In the genomic region with DNA sequence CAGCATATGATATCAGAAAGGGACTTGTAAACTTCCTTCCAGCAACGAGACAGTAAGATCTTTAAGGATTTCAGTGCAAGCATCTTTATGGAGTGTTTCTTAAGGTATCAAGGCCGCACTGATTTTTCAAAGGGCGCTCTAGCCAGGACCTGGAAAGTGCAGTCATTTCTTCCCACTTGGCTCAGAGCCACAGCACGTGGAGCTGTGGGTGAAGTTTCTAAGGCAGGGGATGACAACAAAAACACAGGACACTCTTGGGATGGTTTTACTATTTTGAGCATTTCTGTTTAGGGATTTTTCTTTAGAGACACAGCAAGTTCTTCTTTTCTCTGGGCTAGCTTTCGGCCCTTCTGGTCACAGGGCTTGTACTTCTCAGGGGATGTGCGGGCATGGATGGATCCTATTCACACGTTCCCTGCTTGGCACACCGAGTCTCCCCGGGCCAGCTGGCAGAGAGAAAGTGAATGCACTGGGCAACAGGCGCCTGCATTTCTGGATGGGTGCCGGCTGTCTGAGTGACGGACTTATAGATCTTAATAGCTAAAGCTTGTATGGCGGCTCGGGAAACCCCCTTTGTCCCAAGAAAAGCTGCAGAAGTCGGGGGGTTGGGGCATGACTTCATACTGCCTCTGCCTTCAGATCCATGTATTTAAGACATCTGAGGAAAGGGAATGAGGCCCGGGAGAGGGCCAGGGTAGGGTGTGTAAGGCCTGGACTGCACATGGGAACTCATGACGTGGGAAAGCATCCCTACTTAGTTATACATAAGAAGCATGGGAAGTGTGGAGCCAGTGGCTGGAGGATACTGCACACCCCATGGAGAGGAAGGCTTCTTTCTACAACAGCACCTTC, we compare ENCODE assay signal across 9 mouse cellular contexts.
DNase-seq lines count a peak whose midpoint lies in the region; ATAC-seq and TF ChIP-seq lines count a peak whose summit lies in the region.
"Had no signal": no experiment of that assay in that cellular context is flagged by ENCODE, and none has a peak within 500 bp of the region (broad histone marks: within the 10 kb centered on the region; RNA-seq: fewer than 3 reads in every experiment).

No protein-coding gene starts in this region.

- H3K4me2 ChIP-seq in hindbrain, embryonic 12.5 days (replicated peaks), result no peak overlapping the region
- no peak overlapping the region for H3K4me2 ChIP-seq in heart, embryonic 15.5 days
- H3K4me2 ChIP-seq in intestine, embryonic 15.5 days (replicated peaks), result no peak overlapping the region
- H3K4me2 ChIP-seq: liver, embryonic 13.5 days had no signal

- no peaks in the 10 kb centered on the region for H3K9me3 ChIP-seq in hindbrain, embryonic 12.5 days (replicated peaks)
- H3K9me3 ChIP-seq in hindbrain, embryonic 10.5 days, result no peaks in the 10 kb centered on the region
- H3K9me3 ChIP-seq in heart, embryonic 15.5 days (replicated peaks), result no peaks in the 10 kb centered on the region
- H3K9me3 ChIP-seq in intestine, embryonic 15.5 days, result no peaks in the 10 kb centered on the region
- H3K9me3 ChIP-seq: liver, embryonic 13.5 days had no signal

- H3K27me3 ChIP-seq in hindbrain, embryonic 12.5 days, result no peaks in the 10 kb centered on the region
- no peaks in the 10 kb centered on the region for H3K27me3 ChIP-seq in hindbrain, embryonic 10.5 days (ENCODE audit: insufficient read depth, poor library complexity, severe bottlenecking)
- no peaks in the 10 kb centered on the region for H3K27me3 ChIP-seq in thymus, adult 2 months (ENCODE audit: control insufficient read depth, insufficient read depth, low read length)
- H3K27me3 ChIP-seq in heart, embryonic 15.5 days, result no peaks in the 10 kb centered on the region
- H3K27me3 ChIP-seq in intestine, embryonic 15.5 days (replicated peaks), result no peaks in the 10 kb centered on the region
- H3K27me3 ChIP-seq: liver, embryonic 13.5 days had no signal

- TF ChIP-seq POLR2A in thymus, adult 2 months (IDR thresholded peaks at IDR 0.05; ENCODE audit: control insufficient read depth, extremely low read depth, insufficient read depth, low read length, poor library complexity), result no peak

- H3K36me3 ChIP-seq in hindbrain, embryonic 12.5 days, result no peaks in the 10 kb centered on the region
- no peaks in the 10 kb centered on the region for H3K36me3 ChIP-seq in hindbrain, embryonic 10.5 days
- no peaks in the 10 kb centered on the region for H3K36me3 ChIP-seq in thymus, adult 2 months (ENCODE audit: control insufficient read depth, insufficient read depth, low read length)
- no peaks in the 10 kb centered on the region for H3K36me3 ChIP-seq in heart, embryonic 15.5 days
- no peaks in the 10 kb centered on the region for H3K36me3 ChIP-seq in intestine, embryonic 15.5 days
- H3K36me3 ChIP-seq: liver, embryonic 13.5 days had no signal

- peak overlapping the region; percentile 7; the same call in 1 of the 2 replicates for H3K27ac ChIP-seq in hindbrain, embryonic 12.5 days
- H3K27ac ChIP-seq in hindbrain, embryonic 10.5 days, result no peak overlapping the region
- H3K27ac ChIP-seq in thymus, adult 2 months (ENCODE audit: control insufficient read depth, insufficient read depth, low read length), result 0 out of 2 replicates have a peak overlapping the region, but pooled peaks have one; percentile 18
- peak overlapping the region; percentile 4; the same call in 1 of the 2 replicates for H3K27ac ChIP-seq in heart, embryonic 15.5 days
- no peak overlapping the region for H3K27ac ChIP-seq in intestine, embryonic 15.5 days
- H3K27ac ChIP-seq: liver, embryonic 13.5 days had no signal

- ATAC-seq in hindbrain, embryonic 12.5 days (ENCODE audit: low FRiP score), result no peak
- ATAC-seq in heart, embryonic 15.5 days (replicated peaks; ENCODE audit: insufficient number of reproducible peaks, insufficient read depth, low FRiP score, low read depth), result no peak
- ATAC-seq in intestine, embryonic 15.5 days, result no peak

- H3K4me1 ChIP-seq in hindbrain, embryonic 12.5 days, result peaks cover 66% of the 10 kb centered on the region
- H3K4me1 ChIP-seq in hindbrain, embryonic 10.5 days (replicated peaks), result peaks cover 58% of the 10 kb centered on the region
- H3K4me1 ChIP-seq in thymus, adult 2 months (replicated peaks; ENCODE audit: control insufficient read depth, insufficient read depth, low read length), result no peaks in the 10 kb centered on the region
- H3K4me1 ChIP-seq in heart, embryonic 15.5 days (replicated peaks), result peaks cover 46% of the 10 kb centered on the region
- H3K4me1 ChIP-seq in intestine, embryonic 15.5 days (replicated peaks), result peaks cover 25% of the 10 kb centered on the region; the same call in 1 of the 2 replicates
- H3K4me1 ChIP-seq: liver, embryonic 13.5 days had no signal

- 78% methylated on average over 17 of the region's 17 CpGs for WGBS in hindbrain, embryonic 12.5 days
- 83% methylated on average over 17 of the region's 17 CpGs for WGBS in hindbrain, embryonic 10.5 days
- WGBS in thymus, adult 2 months, result 88% methylated on average over 17 of the region's 17 CpGs
- WGBS in heart, embryonic 15.5 days, result 54% methylated on average over 17 of the region's 17 CpGs
- 66% methylated on average over 17 of the region's 17 CpGs for WGBS in intestine, embryonic 15.5 days

- DNase-seq in hindbrain, embryonic 10.5 days (ENCODE audit: low spot score), result no peak
- DNase-seq in thymus, adult 2 months, result no peak
- no peak for DNase-seq in thymus, adult 18-20 months
- no peak for DNase-seq in c-Kit-positive CD71-positive TER-119-positive erythroid progenitor cells, embryonic 14.5 days (ENCODE audit: low spot score)
- DNase-seq in layer of hippocampus, adult 11-12 months (ENCODE audit: low spot score), result no peak
- DNase-seq: liver, embryonic 13.5 days had no signal

- H3K4me3 ChIP-seq in hindbrain, embryonic 12.5 days, result no peak overlapping the region
- H3K4me3 ChIP-seq in hindbrain, embryonic 10.5 days, result no peak overlapping the region
- no peak overlapping the region for H3K4me3 ChIP-seq in thymus, adult 2 months (ENCODE audit: control insufficient read depth, insufficient read depth, low read length)
- H3K4me3 ChIP-seq in heart, embryonic 15.5 days, result no peak overlapping the region
- H3K4me3 ChIP-seq in intestine, embryonic 15.5 days (replicated peaks), result no peak overlapping the region
- H3K4me3 ChIP-seq: liver, embryonic 13.5 days had no signal

- no peak for TF ChIP-seq CTCF in thymus, adult 2 months (IDR thresholded peaks at IDR 0.05; ENCODE audit: borderline replicate concordance, control insufficient read depth, extremely low read depth, insufficient read depth, low read length, poor library complexity)

- no peak overlapping the region for H3K9ac ChIP-seq in hindbrain, embryonic 12.5 days
- no peak overlapping the region for H3K9ac ChIP-seq in heart, embryonic 15.5 days
- H3K9ac ChIP-seq in intestine, embryonic 15.5 days, result no peak overlapping the region
- H3K9ac ChIP-seq: liver, embryonic 13.5 days had no signal

Comparison
In these comparisons a context has a peak if more than half of its experiments do, and no peak if none do; other contexts are left out.
1. H3K27ac ChIP-seq: peak in hindbrain, embryonic 12.5 days (single experiment), thymus, adult 2 months (single experiment) and heart, embryonic 15.5 days (single experiment); none in hindbrain, embryonic 10.5 days (single experiment) and intestine, embryonic 15.5 days (single experiment).